Mouse (Mus musculus): ENCODE data around the gene 1810009A15Rik. TPM values are rescaled to one million over a fixed set of nuclear protein-coding genes. Genes with fewer than 3 reads are reported as not detected.

1810009A15Rik gene
- total and polyA plus RNA-seq, 3 experiments, result 157 to 218 (median 161) TPM

GRCm38 (mm10) chr19:8853117-8853516 lies 35.5 kb upstream of the 1810009A15Rik start:
- no peaks in the 10 kb centered on the region for H3K27me3 ChIP-seq (replicated peaks)

GRCm38 (mm10) chr19:8857689-8858088 lies 31.0 kb upstream of the 1810009A15Rik start:
- dilution Hi-C loops (cut with MboI; ENCODE audit: extremely low pct_ligation_motif_present, extremely low pct_unique_long_range_greater_than_20kb, low sequenced_read_pairs), result no loop called here

More at GRCm38 (mm10) chr19:8853117-8853516, 35.5 kb upstream of the 1810009A15Rik start:
- H3K4me1 ChIP-seq (ENCODE audit: control insufficient read depth in 1 of 2, insufficient read depth in 2 of 2), result no peaks in the 10 kb centered on the region
- peaks cover 5 to 13% of the 10 kb centered on the region in 2 experiments for H3K36me3 ChIP-seq (replicated peaks in 1 of 2; ENCODE audit: control insufficient read depth in 1 of 2, insufficient read depth in 1 of 2, low read length in 1 of 2)
- H3K9ac ChIP-seq (ENCODE audit: insufficient read depth, low read depth), result no peak overlapping the region
- no peak overlapping the region for H3K27ac ChIP-seq (ENCODE audit: insufficient read depth, low read depth)
- no peak overlapping the region for H3K4me2 ChIP-seq (ENCODE audit: insufficient read depth, low read depth, poor library complexity, severe bottlenecking)
- no peak for TF ChIP-seq IRF4 (IDR thresholded peaks at IDR 0.05; ENCODE audit: low read depth, low read length)
- TF ChIP-seq TBP (conservative IDR thresholded peaks at IDR 0.05; ENCODE audit: low read depth, low read length), result no peak
- no peak for TF ChIP-seq UBTF (IDR thresholded peaks at IDR 0.05; ENCODE audit: low read depth, low read length)
- no peak for TF ChIP-seq MAX (IDR thresholded peaks at IDR 0.05; ENCODE audit: low read length)
- no peak for TF ChIP-seq MXI1 (IDR thresholded peaks at IDR 0.05; ENCODE audit: low read depth, low read length)
- no peak for TF ChIP-seq TCF12 (IDR thresholded peaks at IDR 0.05; ENCODE audit: low read depth, low read length)
- TF ChIP-seq RAD21 (IDR thresholded peaks at IDR 0.05; ENCODE audit: low read depth, low read length), result no peak
- TF ChIP-seq ZNF384 (IDR thresholded peaks at IDR 0.05; ENCODE audit: low read depth, low read length), result no peak
- TF ChIP-seq ELF1 (IDR thresholded peaks at IDR 0.05; ENCODE audit: low read depth, low read length), result no peak
- no peak for TF ChIP-seq ZMIZ1 (IDR thresholded peaks at IDR 0.05; ENCODE audit: low read depth, low read length)
- no peak for TF ChIP-seq NRF1 (IDR thresholded peaks at IDR 0.05; ENCODE audit: low read depth, low read length)
- no peak for TF ChIP-seq CTCF (conservative IDR thresholded peaks at IDR 0.05 in 1 of 2, IDR thresholded peaks at IDR 0.05 in 1 of 2; ENCODE audit: low read depth in 2 of 2, low read length in 2 of 2)
- TF ChIP-seq POLR2AphosphoS2 (IDR thresholded peaks at IDR 0.05; ENCODE audit: low read depth, low read length), result no peak
- TF ChIP-seq ZC3H11A (IDR thresholded peaks at IDR 0.05; ENCODE audit: low read depth, low read length), result no peak
- no peak for TF ChIP-seq GABPA (IDR thresholded peaks at IDR 0.05; ENCODE audit: insufficient replicate concordance, low read depth, low read length)
- no peak for TF ChIP-seq MYC (IDR thresholded peaks at IDR 0.05; ENCODE audit: low read depth, low read length)
- TF ChIP-seq JUN (IDR thresholded peaks at IDR 0.05; ENCODE audit: insufficient read depth, low read depth, low read length), result no peak
- no peak for TF ChIP-seq MAZ (IDR thresholded peaks at IDR 0.05; ENCODE audit: low read depth, low read length)
- TF ChIP-seq ETS1 (conservative IDR thresholded peaks at IDR 0.05; ENCODE audit: low read depth, low read length), result no peak
- TF ChIP-seq RCOR1 (conservative IDR thresholded peaks at IDR 0.05; ENCODE audit: low read depth, low read length), result no peak
- H3K9me3 ChIP-seq (replicated peaks; ENCODE audit: low read length), result no peaks in the 10 kb centered on the region
- no peaks in the 10 kb centered on the region for H3K79me2 ChIP-seq (replicated peaks; ENCODE audit: control insufficient read depth, extremely low read depth, insufficient read depth, poor library complexity, severe bottlenecking)
- DNase-seq (ENCODE audit: extremely low read depth), result no peak
- in situ Hi-C loops (cut with MboI; ENCODE audit: low pct_ligation_motif_present, low pct_unique_long_range_greater_than_20kb, low sequenced_read_pairs), result no loop called here
- H3K4me3 ChIP-seq (replicated peaks in 1 of 3; ENCODE audit: low read depth in 2 of 3, low read length in 2 of 3, poor library complexity in 1 of 3), result no peak overlapping the region
- dilution Hi-C loops (cut with MboI; ENCODE audit: extremely low pct_ligation_motif_present, extremely low pct_unique_long_range_greater_than_20kb, low sequenced_read_pairs), result no loop called here

More at GRCm38 (mm10) chr19:8857689-8858088, 31.0 kb upstream of the 1810009A15Rik start:
- Histone ChIP-seq H3K4me3 (replicated peaks in 1 of 3; ENCODE audit: low read depth in 2 of 3, low read length in 2 of 3, poor library complexity in 1 of 3) (no peak overlapping the region), H3K4me1 (ENCODE audit: control insufficient read depth in 1 of 2, insufficient read depth in 2 of 2) (no peaks in the 10 kb centered on the region; a peak in 1 of 4 replicates), H3K27me3 (replicated peaks) (no peaks in the 10 kb centered on the region), H3K4me2 (ENCODE audit: insufficient read depth, low read depth, poor library complexity, severe bottlenecking) (no peak overlapping the region), H3K9ac (ENCODE audit: insufficient read depth, low read depth) (no peak overlapping the region), H3K36me3 (replicated peaks in 1 of 2; ENCODE audit: control insufficient read depth in 1 of 2, insufficient read depth in 1 of 2, low read length in 1 of 2) (no peaks in the 10 kb centered on the region), H3K9me3 (replicated peaks; ENCODE audit: low read length) (no peaks in the 10 kb centered on the region), H3K27ac (ENCODE audit: insufficient read depth, low read depth) (no peak overlapping the region), H3K79me2 (replicated peaks; ENCODE audit: control insufficient read depth, extremely low read depth, insufficient read depth, poor library complexity, severe bottlenecking) (no peaks in the 10 kb centered on the region)
- no peak for TF ChIP-seq USF2 (conservative IDR thresholded peaks at IDR 0.05; ENCODE audit: low read depth, low read length)
- TF ChIP-seq CTCF (conservative IDR thresholded peaks at IDR 0.05 in 1 of 2, IDR thresholded peaks at IDR 0.05 in 1 of 2; ENCODE audit: low read depth in 2 of 2, low read length in 2 of 2), result peak; percentile 34 to 73; a peak in 3 of 4 replicates
- TF ChIP-seq NRF1 (IDR thresholded peaks at IDR 0.05; ENCODE audit: low read depth, low read length), result no peak
- TF ChIP-seq RAD21 (IDR thresholded peaks at IDR 0.05; ENCODE audit: low read depth, low read length), result peak; percentile 67
- TF ChIP-seq SIN3A (IDR thresholded peaks at IDR 0.05; ENCODE audit: low read length), result 0 out of 2 replicates have a peak, but pooled peaks have one; percentile 28
- no peak for TF ChIP-seq IRF4 (IDR thresholded peaks at IDR 0.05; ENCODE audit: low read depth, low read length)
- no peak for TF ChIP-seq MAZ (IDR thresholded peaks at IDR 0.05; ENCODE audit: low read depth, low read length)
- TF ChIP-seq TCF12 (IDR thresholded peaks at IDR 0.05; ENCODE audit: low read depth, low read length), result no peak
- TF ChIP-seq ZNF384 (IDR thresholded peaks at IDR 0.05; ENCODE audit: low read depth, low read length), result no peak
- TF ChIP-seq UBTF (IDR thresholded peaks at IDR 0.05; ENCODE audit: low read depth, low read length), result no peak
- TF ChIP-seq MAFK (IDR thresholded peaks at IDR 0.05; ENCODE audit: insufficient replicate concordance, low read length), result peak; percentile 98
- peak; percentile 49 for TF ChIP-seq SMC3 (IDR thresholded peaks at IDR 0.05; ENCODE audit: low read depth, low read length)
- no peak for TF ChIP-seq HCFC1 (IDR thresholded peaks at IDR 0.05; ENCODE audit: low read depth, low read length)
- TF ChIP-seq USF1 (IDR thresholded peaks at IDR 0.05; ENCODE audit: low read depth, low read length), result peak; percentile 25; the same call in 1 of the 2 replicates
- TF ChIP-seq BHLHE40 (IDR thresholded peaks at IDR 0.05; ENCODE audit: low read depth, low read length), result peak; percentile 62
- no peak for TF ChIP-seq JUND (conservative IDR thresholded peaks at IDR 0.05; ENCODE audit: low read depth, low read length)
- no peak for TF ChIP-seq RCOR1 (conservative IDR thresholded peaks at IDR 0.05; ENCODE audit: low read depth, low read length)
- no peak for TF ChIP-seq GABPA (IDR thresholded peaks at IDR 0.05; ENCODE audit: insufficient replicate concordance, low read depth, low read length)
- TF ChIP-seq MAX (IDR thresholded peaks at IDR 0.05; ENCODE audit: low read length), result 0 out of 2 replicates have a peak, but pooled peaks have one; percentile 23
- TF ChIP-seq MYC (IDR thresholded peaks at IDR 0.05; ENCODE audit: low read depth, low read length), result peak; percentile 79
- no peak for TF ChIP-seq ZKSCAN1 (IDR thresholded peaks at IDR 0.05; ENCODE audit: borderline replicate concordance, low read depth, low read length)
- in situ Hi-C loops (cut with MboI; ENCODE audit: low pct_ligation_motif_present, low pct_unique_long_range_greater_than_20kb, low sequenced_read_pairs), result loop anchor here (5.0 kb wide), 1 partner anchor 245 kb away; no protein-coding TSS in a partner anchor
- no peak for DNase-seq (ENCODE audit: extremely low read depth)

Data from CH12.LX (cell line).